ENCODE assay signal across 29 mouse cellular contexts in genomic region chr4:153068484-153069033, GRCm38 (mm10).
DNase-seq lines count a peak whose midpoint lies in the region; ATAC-seq and TF ChIP-seq lines count a peak whose summit lies in the region.
"Had no signal": no experiment of that assay in that cellular context is flagged by ENCODE, and none has a peak within 500 bp of the region (broad histone marks: within the 10 kb centered on the region; RNA-seq: fewer than 3 reads in every experiment).

No protein-coding gene starts in this region.

- H3K9ac ChIP-seq in kidney, embryonic 14.5 days (ENCODE audit: low read depth, low read length): no peak overlapping the region
- H3K9ac ChIP-seq in kidney, postnatal 0 days (ENCODE audit: low read depth, low read length): no peak overlapping the region
- H3K9ac ChIP-seq in embryonic facial prominence, embryonic 14.5 days (ENCODE audit: low read depth, low read length): no peak overlapping the region
- H3K9ac ChIP-seq in limb, embryonic 14.5 days (ENCODE audit: low read depth, low read length, severe bottlenecking): no peak overlapping the region
- H3K9ac ChIP-seq: embryonic facial prominence, embryonic 13.5 days; forebrain, postnatal 0 days; heart, embryonic 12.5 days; heart, embryonic 15.5 days; hindbrain, embryonic 13.5 days had no signal

- no peak overlapping the region for H3K4me3 ChIP-seq in kidney, embryonic 14.5 days (ENCODE audit: low read length)
- no peak overlapping the region for H3K4me3 ChIP-seq in kidney, postnatal 0 days (replicated peaks; ENCODE audit: low read depth, low read length)
- H3K4me3 ChIP-seq in embryonic facial prominence, embryonic 14.5 days (ENCODE audit: low read depth, low read length): no peak overlapping the region
- no peak overlapping the region for H3K4me3 ChIP-seq in limb, embryonic 14.5 days (replicated peaks; ENCODE audit: low read length)
- H3K4me3 ChIP-seq: embryonic facial prominence, embryonic 13.5 days; gastrocnemius, adult 2 months; heart, embryonic 12.5 days; heart, embryonic 15.5 days; hindbrain, embryonic 10.5 days; hindbrain, embryonic 13.5 days had no signal

- TF ChIP-seq CTCF in kidney, postnatal 0 days (IDR thresholded peaks at IDR 0.05; ENCODE audit: low read depth): no peak

- no peaks in the 10 kb centered on the region for H3K27me3 ChIP-seq in kidney, embryonic 14.5 days (ENCODE audit: control insufficient read depth, insufficient read depth, low read length)
- no peaks in the 10 kb centered on the region for H3K27me3 ChIP-seq in kidney, postnatal 0 days (ENCODE audit: insufficient read depth, low read length)
- H3K27me3 ChIP-seq in embryonic facial prominence, embryonic 14.5 days (replicated peaks; ENCODE audit: control insufficient read depth, insufficient read depth, low read length): no peaks in the 10 kb centered on the region
- H3K27me3 ChIP-seq in limb, embryonic 14.5 days (ENCODE audit: control insufficient read depth, insufficient read depth, low read length): no peaks in the 10 kb centered on the region
- H3K27me3 ChIP-seq: CH12.LX; embryonic facial prominence, embryonic 13.5 days; heart, embryonic 12.5 days; heart, embryonic 15.5 days; hindbrain, embryonic 13.5 days; Patski had no signal

- H3K27ac ChIP-seq in kidney, embryonic 14.5 days (ENCODE audit: low read depth, low read length): no peak overlapping the region; the same call in 1 of the 2 replicates
- H3K27ac ChIP-seq in kidney, postnatal 0 days: no peak overlapping the region
- no peak overlapping the region for H3K27ac ChIP-seq in embryonic facial prominence, embryonic 14.5 days (replicated peaks; ENCODE audit: low read depth, low read length)
- H3K27ac ChIP-seq in limb, embryonic 14.5 days (replicated peaks; ENCODE audit: low read depth, low read length): no peak overlapping the region
- H3K27ac ChIP-seq: embryonic facial prominence, embryonic 13.5 days; gastrocnemius, adult 2 months; heart, embryonic 15.5 days; hindbrain, embryonic 10.5 days; hindbrain, embryonic 13.5 days had no signal

- WGBS in kidney, embryonic 14.5 days: 46% methylated on average over 12 of the region's 12 CpGs
- 47% methylated on average over 12 of the region's 12 CpGs for WGBS in kidney, postnatal 0 days
- 53% methylated on average over 12 of the region's 12 CpGs for WGBS in embryonic facial prominence, embryonic 14.5 days
- 54% methylated on average over 12 of the region's 12 CpGs for WGBS in limb, embryonic 14.5 days

- peaks cover 4% of the 10 kb centered on the region; the same call in 1 of the 2 replicates for H3K4me1 ChIP-seq in kidney, embryonic 14.5 days (ENCODE audit: control insufficient read depth, insufficient read depth, low read length)
- H3K4me1 ChIP-seq in kidney, postnatal 0 days (replicated peaks; ENCODE audit: insufficient read depth, low read length): no peaks in the 10 kb centered on the region
- H3K4me1 ChIP-seq in embryonic facial prominence, embryonic 14.5 days (ENCODE audit: control insufficient read depth, insufficient read depth, low read length): no peaks in the 10 kb centered on the region; the same call in 1 of the 2 replicates
- H3K4me1 ChIP-seq in limb, embryonic 14.5 days (ENCODE audit: control insufficient read depth, insufficient read depth, low read length): peaks cover 3% of the 10 kb centered on the region; the same call in 1 of the 2 replicates
- H3K4me1 ChIP-seq: heart, embryonic 12.5 days; heart, embryonic 15.5 days had no signal

- no peak for TF ChIP-seq POLR2A in limb, embryonic 14.5 days (IDR thresholded peaks at IDR 0.05; ENCODE audit: borderline replicate concordance, extremely low read depth, insufficient read depth, insufficient read length)

- ATAC-seq in kidney, embryonic 14.5 days (ENCODE audit: low FRiP score, low TSS enrichment): peak; percentile 84; the same call in 1 of the 2 replicates
- peak; percentile 43; the same call in 1 of the 2 replicates for ATAC-seq in kidney, postnatal 0 days (replicated peaks; ENCODE audit: low FRiP score, low read depth)
- ATAC-seq in embryonic facial prominence, embryonic 14.5 days (ENCODE audit: low read depth): peak; percentile 74; the same call in 1 of the 2 replicates
- ATAC-seq in limb, embryonic 14.5 days (ENCODE audit: low FRiP score, low read depth): no peak
- ATAC-seq: forebrain, embryonic 14.5 days; forebrain, postnatal 0 days; hindbrain, embryonic 16.5 days; Patski had no signal

- no peak overlapping the region for H3K4me2 ChIP-seq in kidney, embryonic 14.5 days (replicated peaks; ENCODE audit: low read depth, low read length)
- H3K4me2 ChIP-seq in kidney, postnatal 0 days (ENCODE audit: low read length): no peak overlapping the region
- H3K4me2 ChIP-seq in embryonic facial prominence, embryonic 14.5 days (ENCODE audit: low read depth, low read length): no peak overlapping the region
- no peak overlapping the region for H3K4me2 ChIP-seq in limb, embryonic 14.5 days (replicated peaks; ENCODE audit: low read depth, low read length, severe bottlenecking)
- H3K4me2 ChIP-seq: embryonic facial prominence, embryonic 13.5 days; heart, embryonic 12.5 days; heart, embryonic 15.5 days; hindbrain, embryonic 13.5 days had no signal

- no peaks in the 10 kb centered on the region for H3K9me3 ChIP-seq in kidney, embryonic 14.5 days (ENCODE audit: control insufficient read depth, low read length)
- no peaks in the 10 kb centered on the region for H3K9me3 ChIP-seq in kidney, postnatal 0 days (replicated peaks; ENCODE audit: low read length)
- no peaks in the 10 kb centered on the region for H3K9me3 ChIP-seq in embryonic facial prominence, embryonic 14.5 days (ENCODE audit: control insufficient read depth, low read length)
- no peaks in the 10 kb centered on the region for H3K9me3 ChIP-seq in limb, embryonic 14.5 days (ENCODE audit: control insufficient read depth, low read length)
- H3K9me3 ChIP-seq: embryonic facial prominence, embryonic 13.5 days; heart, embryonic 12.5 days; heart, embryonic 15.5 days; hindbrain, embryonic 10.5 days; hindbrain, embryonic 13.5 days had no signal

- DNase-seq in kidney, postnatal 4 days: no peak
- peak; percentile 67 for DNase-seq in kidney, postnatal 0 days (ENCODE audit: low spot score)
- DNase-seq in kidney, adult 8-10 months: no peak
- peak; percentile 67 for DNase-seq in embryonic facial prominence, embryonic 14.5 days (ENCODE audit: low spot score)
- DNase-seq in limb, embryonic 14.5 days (ENCODE audit: low spot score): peak; percentile 6
- DNase-seq in layer of hippocampus, adult 9-10 months (ENCODE audit: low spot score): no peak
- DNase-seq: adrenal gland, postnatal 10 days; adrenal gland, postnatal 36 days; B cell, adult 2 months; cerebellum, adult 18-20 months; cerebellum, adult 9-10 months; cerebellum, postnatal 14 days; forebrain, postnatal 0 days; gastrocnemius, adult 2 months; gastrocnemius, postnatal 14 days; heart, adult 11 months; heart, postnatal 10 days; heart, postnatal 36 days had no signal

- H3K36me3 ChIP-seq in kidney, embryonic 14.5 days (ENCODE audit: control insufficient read depth, insufficient read depth, low read length): no peaks in the 10 kb centered on the region
- no peaks in the 10 kb centered on the region for H3K36me3 ChIP-seq in kidney, postnatal 0 days (ENCODE audit: insufficient read depth, low read length)
- no peaks in the 10 kb centered on the region for H3K36me3 ChIP-seq in embryonic facial prominence, embryonic 14.5 days (ENCODE audit: control insufficient read depth, insufficient read depth, low read length)
- no peaks in the 10 kb centered on the region for H3K36me3 ChIP-seq in limb, embryonic 14.5 days (ENCODE audit: control insufficient read depth, insufficient read depth, low read length)
- H3K36me3 ChIP-seq: embryonic facial prominence, embryonic 13.5 days; G1E; heart, embryonic 12.5 days; heart, embryonic 15.5 days; hindbrain, embryonic 10.5 days; hindbrain, embryonic 13.5 days had no signal

Comparison
In these comparisons a context has a peak if more than half of its experiments do, and no peak if none do; other contexts are left out.
1. DNase-seq: peak in kidney, postnatal 0 days (single experiment), embryonic facial prominence, embryonic 14.5 days (single experiment) and limb, embryonic 14.5 days (single experiment); none in kidney, postnatal 4 days (0 of 2), kidney, adult 8-10 months (0 of 2) and layer of hippocampus, adult 9-10 months (single experiment).